Mouse (Mus musculus): ENCODE data around the gene Bptf. TPM values are rescaled to one million over a fixed set of nuclear protein-coding genes. Genes with fewer than 3 reads are reported as not detected.

The Bptf gene
- polyA plus RNA-seq, 1 experiment from 2014 or later = 31.1 TPM

DNA sequence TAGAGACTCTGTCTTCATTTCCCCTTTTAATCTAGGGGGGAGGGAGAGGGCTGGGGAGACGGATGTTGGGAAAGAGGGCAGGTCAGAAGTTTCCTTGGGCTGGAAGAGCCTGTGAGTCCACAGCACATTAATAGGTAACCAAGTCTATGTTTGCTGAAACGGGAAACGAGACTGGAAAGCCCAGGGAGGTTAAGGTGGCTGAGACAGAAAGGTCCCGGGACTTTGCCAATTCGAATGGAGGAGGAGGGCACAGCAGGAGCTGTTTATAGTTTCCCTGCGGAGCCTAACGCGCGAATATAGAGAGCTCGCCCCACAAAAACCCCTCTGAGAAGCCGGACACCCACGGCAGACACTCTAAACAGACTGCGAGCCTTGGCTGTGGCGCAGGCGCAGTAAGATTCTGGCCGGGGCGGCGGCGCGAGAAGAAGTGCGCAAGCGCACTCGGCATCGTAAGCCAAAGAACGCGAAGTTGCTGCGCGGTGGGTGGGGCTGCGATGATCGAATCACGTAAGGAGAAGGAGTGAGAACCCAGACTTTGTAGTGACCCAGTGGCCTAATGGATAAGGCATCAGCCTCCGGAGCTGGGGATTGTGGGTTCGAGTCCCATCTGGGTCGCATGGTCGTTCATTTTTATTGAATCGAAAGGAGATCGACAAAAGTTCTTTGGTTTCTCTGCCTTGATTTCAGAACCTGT is 119.5 kb downstream of the Bptf start:
- peak; percentile 93 for ATAC-seq (ENCODE audit: insufficient number of reproducible peaks, low FRiP score, low TSS enrichment, low read depth)
- Histone ChIP-seq H3K4me1 (peaks cover 10% of the 10 kb centered on the region), H3K27ac (peak overlapping the region; percentile 98), H3K27me3 (no peaks in the 10 kb centered on the region), H3K36me3 (no peaks in the 10 kb centered on the region), H3K9me3 (no peaks in the 10 kb centered on the region), H3K9ac (peak overlapping the region; percentile 61), H3K4me3 (peak overlapping the region; percentile 59), H3K4me2 (peak overlapping the region; percentile 52)
- under 1% methylated on average over 37 of the region's 37 CpGs for WGBS

DNA sequence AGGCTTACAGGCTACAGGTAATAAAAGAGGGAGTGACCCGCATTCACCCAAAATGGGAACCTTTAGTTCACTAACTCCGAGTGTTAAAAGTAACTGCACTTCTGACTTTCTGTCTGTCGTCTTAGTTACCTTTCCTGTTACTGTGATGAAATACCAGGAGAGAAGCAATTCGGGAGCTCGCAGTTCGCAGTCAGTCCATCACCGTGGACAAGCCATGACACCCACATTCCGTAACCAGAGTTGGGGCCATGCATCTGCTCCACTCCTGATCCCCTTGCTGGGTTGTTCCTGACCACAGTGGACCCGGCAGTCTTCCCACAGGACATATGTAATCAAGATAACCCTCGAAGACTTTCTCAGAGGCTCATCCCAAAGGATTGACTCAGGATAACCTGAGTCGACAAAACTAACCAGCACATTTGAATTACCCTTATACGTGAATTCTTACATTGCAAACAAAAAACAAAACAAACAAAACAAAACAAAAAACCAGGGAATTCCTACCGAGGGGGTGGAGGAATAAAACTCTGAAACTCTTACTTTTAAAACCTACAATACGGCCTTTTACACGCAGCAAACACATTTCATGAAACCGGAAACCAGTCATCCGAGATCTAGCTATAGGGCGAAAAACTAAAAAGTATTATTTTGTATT is 120.1 kb downstream of the Bptf start:
- Histone ChIP-seq H3K36me3 (no peaks in the 10 kb centered on the region), H3K9me3 (no peaks in the 10 kb centered on the region), H3K27me3 (no peaks in the 10 kb centered on the region), H3K4me2 (peak overlapping the region; percentile 52), H3K9ac (peak overlapping the region; percentile 61), H3K4me3 (peak overlapping the region; percentile 59), H3K27ac (peak overlapping the region; percentile 98), H3K4me1 (peaks cover 10% of the 10 kb centered on the region)
- WGBS = 23% methylated on average over 18 of the region's 18 CpGs
- 0 out of 2 replicates have a peak, but pooled peaks have one; percentile 44 for ATAC-seq (ENCODE audit: insufficient number of reproducible peaks, low FRiP score, low TSS enrichment, low read depth)

DNA sequence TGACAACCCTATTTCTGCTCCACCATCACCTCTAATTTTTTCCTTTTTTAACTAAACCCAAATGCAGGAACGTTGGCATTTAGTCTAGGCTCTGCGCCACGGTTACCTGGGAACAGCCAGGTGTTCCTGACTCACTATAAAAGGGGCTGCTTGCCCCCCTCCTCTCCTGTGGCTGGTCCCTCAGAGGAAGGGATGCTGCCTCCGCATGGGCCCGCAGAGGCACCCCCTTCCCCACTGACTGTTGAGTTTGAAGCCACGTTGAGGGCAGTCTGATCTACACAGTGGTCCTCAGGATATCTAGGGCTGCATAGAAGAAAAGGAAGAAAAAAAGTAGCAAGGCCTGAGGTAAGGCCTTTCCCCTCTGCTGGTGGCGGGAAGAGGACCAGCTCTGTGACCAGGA is 120.8 kb downstream of the Bptf start:
- Histone ChIP-seq H3K27ac (no peak overlapping the region), H3K4me3 (no peak overlapping the region), H3K4me2 (no peak overlapping the region)

DNA sequence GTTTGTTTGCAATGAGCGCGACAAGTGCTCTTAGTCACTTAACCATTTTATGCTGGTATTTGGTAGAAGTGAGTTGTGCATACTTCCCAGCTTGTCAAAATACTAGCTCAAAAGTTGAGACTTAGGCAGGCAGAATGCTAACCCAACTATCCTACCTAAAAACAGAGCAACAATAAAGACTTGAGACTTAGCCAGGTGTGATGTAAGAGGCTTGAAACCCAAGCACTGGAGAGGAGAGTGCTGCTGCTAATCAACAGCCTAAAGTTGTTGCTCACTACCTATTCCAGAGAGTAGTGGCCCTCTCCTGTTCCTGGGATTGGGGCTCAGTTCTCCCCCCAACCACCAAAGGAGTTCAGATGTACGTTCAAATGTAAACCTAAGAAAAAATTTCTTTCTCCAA is 121.5 kb downstream of the Bptf start:
- Histone ChIP-seq H3K4me1 (peaks cover 10% of the 10 kb centered on the region), H3K36me3 (no peaks in the 10 kb centered on the region), H3K4me3 (no peak overlapping the region), H3K4me2 (no peak overlapping the region), H3K27me3 (no peaks in the 10 kb centered on the region), H3K9ac (no peak overlapping the region), H3K9me3 (no peaks in the 10 kb centered on the region), H3K27ac (no peak overlapping the region)
- no peak for ATAC-seq (ENCODE audit: insufficient number of reproducible peaks, low FRiP score, low TSS enrichment, low read depth)
- 93% methylated on average over 3 of the region's 3 CpGs for WGBS

More for the DNA sequence above, 120.8 kb downstream of the Bptf start:
- WGBS = 68% methylated on average over 7 of the region's 7 CpGs
- H3K36me3 ChIP-seq = no peaks in the 10 kb centered on the region
- peaks cover 10% of the 10 kb centered on the region for H3K4me1 ChIP-seq
- H3K27me3 ChIP-seq = no peaks in the 10 kb centered on the region
- no peak for ATAC-seq (ENCODE audit: insufficient number of reproducible peaks, low FRiP score, low TSS enrichment, low read depth)
- H3K9ac ChIP-seq = no peak overlapping the region
- no peaks in the 10 kb centered on the region for H3K9me3 ChIP-seq

DNA sequence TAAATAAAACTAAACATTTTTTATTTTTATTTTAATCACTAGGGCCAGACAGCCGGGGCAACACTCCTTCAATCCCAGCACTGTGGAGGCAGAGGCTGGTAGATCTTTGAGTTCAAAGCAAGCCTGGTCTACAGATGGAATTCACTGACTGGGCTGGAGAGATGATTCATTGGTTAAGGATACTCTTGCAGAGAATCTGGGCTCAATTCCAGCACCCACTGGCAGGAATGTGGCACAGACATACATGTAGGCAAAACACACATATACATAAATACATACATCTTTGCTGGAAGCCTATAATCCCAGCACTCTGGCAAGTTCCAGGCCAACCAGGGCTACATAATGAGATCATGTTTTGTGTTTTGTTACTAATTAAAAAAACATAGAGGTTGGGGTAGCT is 126.4 kb downstream of the Bptf start:
- no peak overlapping the region for H3K4me2 ChIP-seq
- H3K4me3 ChIP-seq = no peak overlapping the region
- no peaks in the 10 kb centered on the region for H3K27me3 ChIP-seq
- H3K27ac ChIP-seq = no peak overlapping the region
- H3K9me3 ChIP-seq = no peaks in the 10 kb centered on the region
- ATAC-seq (ENCODE audit: insufficient number of reproducible peaks, low FRiP score, low TSS enrichment, low read depth) = no peak
- no peaks in the 10 kb centered on the region for H3K4me1 ChIP-seq
- H3K9ac ChIP-seq = no peak overlapping the region
- no peaks in the 10 kb centered on the region for H3K36me3 ChIP-seq
- 63% methylated on average over 1 of the region's 1 CpGs for WGBS

DNA sequence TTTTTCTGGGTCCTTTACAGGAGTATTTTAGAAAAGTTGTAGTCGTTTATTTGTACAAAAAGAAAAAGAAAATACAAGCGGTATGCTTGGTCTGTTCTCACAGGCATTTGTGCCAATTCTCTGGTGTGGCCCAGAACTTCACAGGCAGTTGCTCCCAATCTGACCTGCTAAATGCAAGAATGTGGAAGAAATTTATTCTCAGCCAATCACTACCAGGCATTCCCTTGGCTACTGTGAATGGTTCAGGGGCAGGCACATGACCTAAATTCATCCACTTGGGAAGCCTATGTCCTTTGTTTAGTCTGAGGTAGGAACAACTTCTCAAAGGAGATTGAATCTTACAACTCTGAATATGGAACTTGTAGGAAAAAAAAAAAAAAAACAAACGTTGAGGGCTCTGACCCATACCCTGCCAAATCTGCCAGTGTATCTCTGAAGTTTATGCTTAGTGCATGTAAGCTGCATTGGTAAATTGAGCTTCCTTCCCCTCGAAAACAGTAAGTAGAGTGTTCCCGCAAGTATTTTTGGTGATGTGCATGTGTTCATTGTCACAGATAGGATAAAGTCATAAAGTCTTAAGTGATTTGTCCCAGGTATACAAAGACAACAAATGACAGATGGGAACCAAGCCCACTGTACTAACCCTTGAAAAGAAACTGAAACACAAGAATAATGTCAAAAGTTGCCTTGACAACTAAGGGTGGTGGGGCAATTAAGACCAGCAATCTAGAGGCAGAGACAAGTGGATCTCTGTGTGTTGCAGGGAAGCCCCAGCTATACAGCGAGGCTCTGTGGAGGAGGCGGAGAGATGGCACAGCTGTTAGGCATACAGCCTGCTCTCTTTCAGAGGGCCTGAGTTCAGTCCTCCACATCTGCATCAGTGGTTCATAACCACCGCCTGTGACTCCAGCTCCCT is 129.9 kb downstream of the Bptf start:
- Histone ChIP-seq H3K4me3 (no peak overlapping the region), H3K27ac (no peak overlapping the region), H3K36me3 (no peaks in the 10 kb centered on the region), H3K4me1 (peaks cover 1% of the 10 kb centered on the region; the same call in 1 of the 2 replicates), H3K9ac (no peak overlapping the region), H3K9me3 (no peaks in the 10 kb centered on the region), H3K27me3 (no peaks in the 10 kb centered on the region), H3K4me2 (no peak overlapping the region)
- ATAC-seq (ENCODE audit: insufficient number of reproducible peaks, low FRiP score, low TSS enrichment, low read depth) = no peak
- 44% methylated on average over 8 of the region's 8 CpGs for WGBS

DNA sequence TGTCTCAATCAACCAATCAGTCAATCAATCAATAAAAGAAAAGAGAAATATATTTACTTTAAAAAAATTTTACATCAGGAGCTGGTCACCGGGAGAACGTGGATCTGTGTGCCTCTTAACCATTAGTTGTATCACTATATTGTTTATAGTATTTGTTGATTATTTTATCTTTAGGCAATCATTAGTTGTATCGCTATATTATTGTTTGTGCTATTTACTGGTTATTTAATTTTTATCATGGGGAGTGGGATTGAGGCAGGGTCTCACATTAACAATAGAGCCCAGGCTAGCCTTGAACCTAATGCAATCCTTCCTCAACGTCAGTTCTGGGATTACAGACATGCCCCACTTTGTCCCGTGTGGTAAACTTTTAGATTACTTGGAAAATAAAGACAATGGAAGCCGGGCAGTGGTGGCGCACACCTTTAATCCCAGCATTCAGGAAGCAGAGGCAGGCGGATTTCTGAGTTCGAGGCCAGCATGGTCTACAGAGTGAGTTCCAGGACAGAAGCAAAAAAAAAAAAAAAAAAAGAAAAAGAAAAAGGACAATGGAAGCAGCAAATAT is 131.9 kb downstream of the Bptf start:
- Histone ChIP-seq H3K4me3 (peak overlapping the region; percentile 96), H3K27ac (peak overlapping the region; percentile 85), H3K9me3 (no peaks in the 10 kb centered on the region), H3K9ac (peak overlapping the region; percentile 51), H3K27me3 (no peaks in the 10 kb centered on the region), H3K4me1 (peaks cover 2% of the 10 kb centered on the region; the same call in 1 of the 2 replicates), H3K4me2 (peak overlapping the region; percentile 74), H3K36me3 (peaks cover 14% of the 10 kb centered on the region)
- ATAC-seq (ENCODE audit: insufficient number of reproducible peaks, low FRiP score, low TSS enrichment, low read depth) = no peak
- WGBS = 80% methylated on average over 9 of the region's 9 CpGs

DNA sequence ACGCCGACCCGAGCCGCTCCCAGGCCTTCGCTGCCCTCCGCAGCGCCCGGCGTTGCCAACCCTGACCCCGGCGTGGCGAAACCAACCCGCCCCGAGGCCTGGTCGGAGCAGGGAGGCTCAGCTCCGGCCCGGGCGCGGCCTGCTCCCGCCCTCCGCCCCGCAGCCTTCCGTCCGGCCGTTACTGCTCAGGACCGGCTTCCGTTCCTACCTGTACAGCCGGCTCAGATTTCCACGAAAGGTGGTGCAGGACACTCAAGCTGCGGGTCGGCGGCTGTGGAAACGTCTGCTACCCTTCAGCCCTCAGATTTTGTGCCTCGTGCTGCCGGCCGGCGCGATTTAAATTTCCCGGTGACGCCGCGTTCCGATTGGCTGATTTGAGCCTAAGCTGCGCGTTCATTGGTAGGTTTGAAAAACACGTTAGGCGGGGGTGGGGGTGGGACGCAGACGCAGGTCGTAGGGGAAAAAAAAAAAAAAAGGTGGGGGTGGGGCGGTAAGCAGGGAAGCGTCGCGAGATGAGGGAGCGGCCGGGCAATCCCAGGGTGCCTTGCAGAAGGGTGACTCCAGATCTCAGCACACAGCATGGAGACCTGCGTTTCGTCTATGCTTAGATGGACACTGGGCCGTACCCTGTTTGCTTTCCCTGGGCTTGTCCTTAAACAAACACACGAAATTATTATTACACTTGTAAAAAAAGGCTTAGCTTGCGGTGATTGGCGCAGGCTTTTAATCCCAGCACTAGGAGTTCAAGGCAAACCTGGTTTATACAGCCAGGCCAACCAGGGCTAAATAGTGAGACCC is 132.6 kb downstream of the Bptf start, which contains the start of gene Kpna2:
Gene Kpna2 (minus strand): TSS at position 391 of the 798 bp plus-strand sequence.
- Histone ChIP-seq H3K36me3 (peaks cover 21% of the 10 kb centered on the region), H3K9me3 (no peaks in the 10 kb centered on the region), H3K27ac (peak within 1 kb of the TSS; percentile 85), H3K4me3 (peak within 1 kb of the TSS; percentile 96), H3K9ac (peak within 1 kb of the TSS; percentile 65), H3K4me2 (peak within 1 kb of the TSS; percentile 74), H3K4me1 (peaks cover 2% of the 10 kb centered on the region; the same call in 1 of the 2 replicates), H3K27me3 (no peaks in the 10 kb centered on the region)
- ATAC-seq (ENCODE audit: insufficient number of reproducible peaks, low FRiP score, low TSS enrichment, low read depth) = peak; percentile 92
- WGBS = under 1% methylated on average over 60 of the region's 62 CpGs

DNA sequence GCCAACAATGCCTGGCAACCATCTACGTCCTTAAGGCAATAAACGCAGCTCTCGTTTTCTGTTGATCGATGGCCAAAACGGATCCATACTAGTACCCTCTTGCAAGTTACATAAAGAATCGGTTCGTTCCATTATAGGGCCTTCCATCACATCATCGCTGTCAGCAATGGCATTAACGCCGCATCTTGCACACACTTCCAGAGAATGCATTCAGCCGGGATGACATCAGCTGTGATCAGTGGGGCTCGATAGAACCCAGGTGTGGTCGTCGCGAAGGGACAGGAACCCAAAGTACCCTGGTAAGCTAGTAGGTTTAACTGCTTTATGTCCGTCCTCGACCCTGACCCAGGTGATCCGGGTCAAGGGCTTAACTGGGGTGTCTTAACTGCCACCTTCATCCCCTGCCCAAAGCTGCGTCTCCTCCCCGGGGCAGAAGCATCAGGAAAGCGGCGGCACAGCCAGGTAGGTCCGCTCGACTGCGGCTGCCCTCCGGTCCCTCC is 133.2 kb downstream of the Bptf start:
- H3K9ac ChIP-seq = peak overlapping the region; percentile 65
- peak overlapping the region; percentile 74 for H3K4me2 ChIP-seq
- no peak for ATAC-seq (ENCODE audit: insufficient number of reproducible peaks, low FRiP score, low TSS enrichment, low read depth)
- peaks cover 26% of the 10 kb centered on the region for H3K36me3 ChIP-seq
- H3K4me3 ChIP-seq = peak overlapping the region; percentile 96
- peaks cover 2% of the 10 kb centered on the region; the same call in 1 of the 2 replicates for H3K4me1 ChIP-seq
- WGBS = under 1% methylated on average over 26 of the region's 26 CpGs
- no peaks in the 10 kb centered on the region for H3K9me3 ChIP-seq
- no peaks in the 10 kb centered on the region for H3K27me3 ChIP-seq
- H3K27ac ChIP-seq = peak overlapping the region; percentile 83

DNA sequence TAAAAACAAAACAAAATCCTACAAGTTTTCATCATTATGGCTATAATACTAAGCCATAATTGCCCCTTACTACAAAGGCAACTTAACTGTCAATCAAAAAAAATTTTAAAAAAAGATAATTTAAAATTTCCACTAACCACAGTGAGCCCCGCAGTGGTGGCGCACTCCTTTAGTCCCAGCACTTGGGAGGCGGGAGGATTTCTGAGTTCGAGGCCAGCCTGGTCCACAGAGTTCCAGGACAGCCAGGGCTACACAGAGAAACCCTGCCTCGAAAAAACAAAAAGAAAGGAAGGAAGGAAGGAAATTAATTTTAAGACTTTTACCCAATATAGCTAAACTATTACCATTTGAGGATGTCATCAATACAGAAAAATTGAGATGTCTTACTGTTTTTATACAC is 134.0 kb downstream of the Bptf start:
- peak overlapping the region; percentile 96 for H3K4me3 ChIP-seq
- H3K4me1 ChIP-seq = peaks cover 2% of the 10 kb centered on the region; the same call in 1 of the 2 replicates
- peak overlapping the region; percentile 74 for H3K4me2 ChIP-seq
- H3K9ac ChIP-seq = peak overlapping the region; percentile 65; the same call in 1 of the 2 replicates
- 20% methylated on average over 5 of the region's 5 CpGs for WGBS
- no peak overlapping the region for H3K27ac ChIP-seq
- H3K36me3 ChIP-seq = peaks cover 29% of the 10 kb centered on the region
- H3K9me3 ChIP-seq = no peaks in the 10 kb centered on the region
- ATAC-seq (ENCODE audit: insufficient number of reproducible peaks, low FRiP score, low TSS enrichment, low read depth) = no peak
- no peaks in the 10 kb centered on the region for H3K27me3 ChIP-seq

Measured in limb, embryonic 15.5 days (tissue).